22 mouse cellular contexts compared by ENCODE assay signal in genomic region chr13:42507535-42507934, GRCm38 (mm10).
DNase-seq lines count a peak whose midpoint lies in the region; ATAC-seq and TF ChIP-seq lines count a peak whose summit lies in the region.
"Had no signal": no experiment of that assay in that cellular context is flagged by ENCODE, and none has a peak within 500 bp of the region (broad histone marks: within the 10 kb centered on the region; RNA-seq: fewer than 3 reads in every experiment).

No protein-coding gene starts in this region.

- WGBS in hindbrain, embryonic 14.5 days = 38% methylated on average over 5 of the region's 5 CpGs
- WGBS in hindbrain, embryonic 12.5 days = 62% methylated on average over 5 of the region's 5 CpGs
- WGBS in midbrain, embryonic 14.5 days = 35% methylated on average over 5 of the region's 5 CpGs
- 39% methylated on average over 5 of the region's 5 CpGs for WGBS in midbrain, embryonic 15.5 days
- WGBS in forebrain, embryonic 15.5 days = 9% methylated on average over 5 of the region's 5 CpGs
- 88% methylated on average over 5 of the region's 5 CpGs for WGBS in heart, embryonic 12.5 days

- DNase-seq in hindbrain, embryonic 14.5 days (ENCODE audit: low spot score) = no peak
- DNase-seq in midbrain, embryonic 14.5 days = peak; percentile 66
- peak; percentile 91 for DNase-seq in brain, embryonic 14.5 days (ENCODE audit: low read depth)
- DNase-seq in right cerebral cortex, postnatal 36 days (ENCODE audit: low spot score in 2 of 2) = no peak
- DNase-seq: adrenal gland, adult 2 months; adrenal gland, postnatal 25 days; cerebellum, adult 11 months; cerebellum, adult 8-10 months; cerebellum, postnatal 14 days; embryo, embryonic 11 days; gastrocnemius, adult 2 months; gastrocnemius, postnatal 25 days; heart, postnatal 36 days had no signal

- no peak for TF ChIP-seq CTCF in brain, embryonic 14.5 days (IDR thresholded peaks at IDR 0.05; ENCODE audit: borderline replicate concordance, extremely low read depth, insufficient read depth, insufficient read length)

- 0 out of 2 replicates have a peak overlapping the region, but pooled peaks have one; percentile 17 for H3K27ac ChIP-seq in hindbrain, embryonic 14.5 days
- H3K27ac ChIP-seq in hindbrain, embryonic 12.5 days = no peak overlapping the region
- H3K27ac ChIP-seq in midbrain, embryonic 14.5 days (replicated peaks; ENCODE audit: low read depth, low read length) = peak overlapping the region; percentile 38
- H3K27ac ChIP-seq in midbrain, embryonic 15.5 days = no peak overlapping the region
- H3K27ac ChIP-seq in forebrain, embryonic 15.5 days (replicated peaks) = peak overlapping the region; percentile 32; the same call in 1 of the 2 replicates
- H3K27ac ChIP-seq in heart, embryonic 12.5 days (ENCODE audit: poor library complexity, severe bottlenecking) = no peak overlapping the region
- H3K27ac ChIP-seq: embryonic facial prominence, embryonic 15.5 days; gastrocnemius, adult 2 months; heart, embryonic 13.5 days had no signal

- no peaks in the 10 kb centered on the region for H3K27me3 ChIP-seq in hindbrain, embryonic 14.5 days (ENCODE audit: control insufficient read depth, insufficient read depth, low read length)
- no peaks in the 10 kb centered on the region for H3K27me3 ChIP-seq in hindbrain, embryonic 12.5 days
- H3K27me3 ChIP-seq in midbrain, embryonic 14.5 days (ENCODE audit: control insufficient read depth, insufficient read depth, low read length) = no peaks in the 10 kb centered on the region
- H3K27me3 ChIP-seq in midbrain, embryonic 15.5 days (replicated peaks) = no peaks in the 10 kb centered on the region
- no peaks in the 10 kb centered on the region for H3K27me3 ChIP-seq in forebrain, embryonic 15.5 days
- no peaks in the 10 kb centered on the region for H3K27me3 ChIP-seq in heart, embryonic 12.5 days (replicated peaks)
- H3K27me3 ChIP-seq: CH12.LX; embryonic facial prominence, embryonic 15.5 days; heart, embryonic 13.5 days had no signal

- H3K4me3 ChIP-seq in hindbrain, embryonic 14.5 days (replicated peaks; ENCODE audit: low read length) = no peak overlapping the region
- no peak overlapping the region for H3K4me3 ChIP-seq in hindbrain, embryonic 12.5 days
- no peak overlapping the region for H3K4me3 ChIP-seq in midbrain, embryonic 14.5 days (replicated peaks; ENCODE audit: low read depth, low read length)
- no peak overlapping the region for H3K4me3 ChIP-seq in midbrain, embryonic 15.5 days
- no peak overlapping the region for H3K4me3 ChIP-seq in forebrain, embryonic 15.5 days
- H3K4me3 ChIP-seq in heart, embryonic 12.5 days = no peak overlapping the region
- H3K4me3 ChIP-seq: embryonic facial prominence, embryonic 15.5 days; erythroblast, embryonic 14.5 days; gastrocnemius, adult 2 months; heart, embryonic 13.5 days had no signal

- no peaks in the 10 kb centered on the region for H3K9me3 ChIP-seq in hindbrain, embryonic 14.5 days (ENCODE audit: control insufficient read depth, low read length)
- H3K9me3 ChIP-seq in hindbrain, embryonic 12.5 days (replicated peaks) = no peaks in the 10 kb centered on the region
- H3K9me3 ChIP-seq in midbrain, embryonic 14.5 days (ENCODE audit: control insufficient read depth, low read length) = no peaks in the 10 kb centered on the region
- no peaks in the 10 kb centered on the region for H3K9me3 ChIP-seq in midbrain, embryonic 15.5 days
- no peaks in the 10 kb centered on the region for H3K9me3 ChIP-seq in forebrain, embryonic 15.5 days
- H3K9me3 ChIP-seq in heart, embryonic 12.5 days (replicated peaks) = no peaks in the 10 kb centered on the region
- H3K9me3 ChIP-seq: embryonic facial prominence, embryonic 15.5 days; heart, embryonic 13.5 days had no signal

- no peak for ATAC-seq in hindbrain, embryonic 14.5 days (ENCODE audit: low FRiP score)
- ATAC-seq in hindbrain, embryonic 12.5 days (ENCODE audit: low FRiP score) = no peak; the same call in 1 of the 2 replicates
- ATAC-seq in midbrain, embryonic 14.5 days (ENCODE audit: low FRiP score, low TSS enrichment) = no peak
- ATAC-seq in midbrain, embryonic 15.5 days (replicated peaks) = no peak
- peak; percentile 72 for ATAC-seq in forebrain, embryonic 15.5 days (replicated peaks)
- no peak for ATAC-seq in heart, embryonic 12.5 days (ENCODE audit: insufficient number of reproducible peaks, low FRiP score)
- ATAC-seq: intestine, embryonic 16.5 days had no signal

- no peak overlapping the region for H3K9ac ChIP-seq in hindbrain, embryonic 14.5 days
- no peak overlapping the region for H3K9ac ChIP-seq in hindbrain, embryonic 12.5 days
- no peak overlapping the region for H3K9ac ChIP-seq in midbrain, embryonic 14.5 days (replicated peaks; ENCODE audit: low read length)
- H3K9ac ChIP-seq in midbrain, embryonic 15.5 days = no peak overlapping the region
- no peak overlapping the region for H3K9ac ChIP-seq in forebrain, embryonic 15.5 days (replicated peaks)
- H3K9ac ChIP-seq in heart, embryonic 12.5 days = no peak overlapping the region
- H3K9ac ChIP-seq: embryonic facial prominence, embryonic 15.5 days; heart, embryonic 13.5 days had no signal

- no peaks in the 10 kb centered on the region for H3K4me1 ChIP-seq in hindbrain, embryonic 14.5 days (replicated peaks; ENCODE audit: control insufficient read depth, insufficient read depth, low read length)
- 0 out of 2 replicates have a peak, but pooled peaks cover 3% of the 10 kb centered on the region for H3K4me1 ChIP-seq in hindbrain, embryonic 12.5 days
- no peaks in the 10 kb centered on the region for H3K4me1 ChIP-seq in midbrain, embryonic 14.5 days (ENCODE audit: control insufficient read depth, insufficient read depth, low read length)
- 0 out of 2 replicates have a peak, but pooled peaks cover 2% of the 10 kb centered on the region for H3K4me1 ChIP-seq in midbrain, embryonic 15.5 days
- peaks cover 13% of the 10 kb centered on the region for H3K4me1 ChIP-seq in forebrain, embryonic 15.5 days
- no peaks in the 10 kb centered on the region for H3K4me1 ChIP-seq in heart, embryonic 12.5 days (replicated peaks)
- H3K4me1 ChIP-seq: embryonic facial prominence, embryonic 15.5 days; heart, embryonic 13.5 days had no signal

- no peak for TF ChIP-seq POLR2A in brain, embryonic 14.5 days (IDR thresholded peaks at IDR 0.05; ENCODE audit: borderline replicate concordance, extremely low read depth, insufficient read depth, insufficient read length, poor library complexity, severe bottlenecking)

- H3K36me3 ChIP-seq in hindbrain, embryonic 14.5 days (replicated peaks; ENCODE audit: control insufficient read depth, insufficient read depth) = no peaks in the 10 kb centered on the region
- no peaks in the 10 kb centered on the region for H3K36me3 ChIP-seq in hindbrain, embryonic 12.5 days
- no peaks in the 10 kb centered on the region for H3K36me3 ChIP-seq in midbrain, embryonic 14.5 days (ENCODE audit: control insufficient read depth, insufficient read depth, low read length)
- H3K36me3 ChIP-seq in midbrain, embryonic 15.5 days (replicated peaks) = no peaks in the 10 kb centered on the region
- no peaks in the 10 kb centered on the region for H3K36me3 ChIP-seq in forebrain, embryonic 15.5 days
- H3K36me3 ChIP-seq in heart, embryonic 12.5 days = no peaks in the 10 kb centered on the region
- H3K36me3 ChIP-seq: embryonic facial prominence, embryonic 15.5 days; heart, embryonic 13.5 days had no signal

- H3K4me2 ChIP-seq in hindbrain, embryonic 14.5 days (replicated peaks) = no peak overlapping the region
- H3K4me2 ChIP-seq in hindbrain, embryonic 12.5 days (replicated peaks) = no peak overlapping the region
- H3K4me2 ChIP-seq in midbrain, embryonic 14.5 days (ENCODE audit: low read length) = no peak overlapping the region
- no peak overlapping the region for H3K4me2 ChIP-seq in midbrain, embryonic 15.5 days
- H3K4me2 ChIP-seq in forebrain, embryonic 15.5 days (replicated peaks) = no peak overlapping the region
- no peak overlapping the region for H3K4me2 ChIP-seq in heart, embryonic 12.5 days
- H3K4me2 ChIP-seq: embryonic facial prominence, embryonic 15.5 days; heart, embryonic 13.5 days had no signal

Comparison
In these comparisons a context has a peak if more than half of its experiments do, and no peak if none do; other contexts are left out.
1. H3K27ac ChIP-seq: peak in hindbrain, embryonic 14.5 days (single experiment), midbrain, embryonic 14.5 days (single experiment) and forebrain, embryonic 15.5 days (single experiment); none in hindbrain, embryonic 12.5 days (single experiment), midbrain, embryonic 15.5 days (single experiment) and heart, embryonic 12.5 days (single experiment).
2. DNase-seq: peak in midbrain, embryonic 14.5 days (single experiment) and brain, embryonic 14.5 days (single experiment); none in hindbrain, embryonic 14.5 days (single experiment) and right cerebral cortex, postnatal 36 days (0 of 2).